Mouse (Mus musculus) neural tube, embryonic 10.5 days (tissue): ENCODE data around the gene Mylk.

ENCODE experiments used
- DNase-seq: peaks from one replicate; pipeline ENCODE4 v3.0.0-alpha.2; 2017; ENCODE audit warnings: low spot score; ENCODE audit errors: extremely low spot score

The Mylk gene

DNA sequence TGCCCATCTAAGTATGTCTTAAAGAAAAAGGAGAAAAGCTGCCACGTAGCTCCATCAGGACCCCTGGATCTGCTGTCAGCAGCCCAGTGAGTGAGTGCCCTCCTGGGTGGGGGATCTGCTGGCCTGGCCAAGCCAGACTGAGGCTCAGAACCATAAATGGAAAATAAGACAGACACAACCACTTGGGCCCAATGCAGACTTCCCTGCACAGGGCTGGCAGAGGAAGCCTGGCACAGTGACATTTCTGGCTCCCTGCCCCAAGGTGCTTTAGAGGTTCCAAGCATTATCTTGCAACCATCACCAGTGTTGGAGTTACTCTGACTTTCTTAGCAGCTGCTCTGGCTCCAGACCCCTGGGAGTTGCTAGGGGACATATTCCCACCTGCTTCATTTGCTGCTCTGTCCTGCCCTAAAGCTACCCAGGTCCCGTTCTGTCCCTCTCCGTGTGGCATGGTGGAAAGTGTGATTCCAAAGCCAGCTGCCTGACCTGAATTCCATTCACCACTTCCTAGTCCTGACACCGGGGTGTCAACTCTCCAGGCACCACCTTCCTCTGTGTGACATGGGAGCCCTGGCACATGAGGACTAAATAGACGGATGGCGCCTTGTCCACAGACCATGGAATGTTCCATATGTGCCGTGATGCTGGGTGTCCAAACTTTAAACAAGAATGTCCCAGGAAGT, 156.7 kb downstream of the Mylk start:
- DNase-seq: no peak

DNA sequence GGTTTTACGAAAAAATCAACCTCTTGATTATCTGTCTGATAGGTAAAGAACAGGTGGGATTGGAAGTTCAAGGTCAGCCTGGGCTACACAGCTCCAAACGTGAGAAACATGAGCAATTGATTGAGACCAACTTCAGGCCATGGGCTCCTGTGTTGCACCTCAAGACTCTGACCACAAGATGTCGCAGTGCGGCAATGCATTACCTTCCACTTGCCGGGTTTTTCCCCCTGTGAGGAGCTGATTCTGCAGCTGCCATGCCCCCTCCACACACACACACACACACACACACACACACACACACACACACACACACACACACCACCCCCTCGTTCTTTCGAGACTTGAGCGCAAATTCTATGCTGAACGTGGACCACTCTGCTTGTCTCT, 157.3 kb downstream of the Mylk start:
- DNase-seq: peak; percentile 73

DNA sequence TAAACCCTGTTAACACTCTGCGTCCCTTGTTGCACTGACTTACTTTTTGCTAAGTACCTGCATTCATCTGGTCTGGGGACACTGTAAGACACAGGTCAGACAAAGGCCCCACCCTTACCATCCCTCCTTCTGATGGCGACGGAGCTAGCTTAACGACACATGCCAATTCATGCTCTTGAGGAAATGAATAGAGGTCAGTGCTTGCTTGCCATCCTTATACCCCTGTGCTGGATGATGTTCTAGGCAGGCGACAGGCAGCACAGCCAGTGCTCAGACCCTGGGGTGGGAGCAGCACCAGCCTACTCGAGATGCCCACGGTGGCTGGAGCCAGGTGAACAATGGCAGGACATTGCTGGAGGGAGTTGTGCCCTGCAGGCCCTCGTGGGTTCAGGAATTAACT, 157.8 kb downstream of the Mylk start:
- DNase-seq: no peak

- no peak for DNase-seq
These were observed 159.9 kb downstream of the Mylk start for GRCm38 (mm10) chr16:34904876-34905275.

GRCm38 (mm10) chr16:34909437-34909836, 164.4 kb downstream of the Mylk start:
- peak; percentile 23 for DNase-seq

DNA sequence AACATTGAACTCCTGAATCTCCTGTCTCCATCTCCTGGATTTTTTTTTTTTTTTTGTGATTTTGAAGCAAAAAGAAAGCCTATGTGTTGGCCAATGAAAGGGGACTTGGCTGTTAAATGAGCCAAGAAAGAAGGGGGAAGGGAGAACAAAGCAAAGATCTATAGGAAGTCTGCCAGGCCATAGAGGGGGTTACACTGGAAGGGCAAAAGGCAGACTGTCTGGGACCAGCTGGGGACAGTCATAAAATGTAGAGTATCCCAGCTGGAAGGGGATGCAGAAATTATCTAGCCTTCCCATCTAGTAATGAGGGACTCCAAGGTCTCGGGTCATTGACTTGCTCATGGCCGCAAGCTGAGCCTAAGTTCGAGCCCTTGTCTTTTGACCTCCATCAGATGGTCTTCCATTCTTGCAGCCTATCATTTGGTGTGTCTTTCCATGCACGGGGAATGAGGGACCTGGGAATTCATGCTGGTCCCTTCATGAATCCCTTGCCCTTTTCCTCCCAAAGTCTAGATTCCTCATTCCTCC, 172.4 kb downstream of the Mylk start:
- no peak for DNase-seq

DNA sequence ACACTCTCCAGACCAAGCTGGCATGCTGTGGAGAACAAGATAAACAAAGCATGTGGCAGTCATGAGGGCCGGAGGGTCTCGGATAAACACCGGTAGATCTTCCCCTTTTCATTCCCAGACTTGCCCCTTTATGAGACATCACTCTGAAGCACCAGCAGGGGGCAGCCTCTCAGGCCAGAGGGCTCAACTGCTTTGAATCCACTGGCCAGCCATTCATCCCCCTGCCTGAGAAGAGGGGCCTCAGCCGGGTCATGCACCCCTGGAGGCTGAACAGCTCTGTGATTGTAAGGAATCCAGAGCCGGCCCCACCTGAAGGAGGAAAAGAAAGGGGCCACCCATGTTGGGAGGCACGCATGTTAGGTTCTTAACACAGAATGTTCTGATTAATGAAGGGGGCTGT, 175.2 kb downstream of the Mylk start:
- peak; percentile 65 for DNase-seq

DNA sequence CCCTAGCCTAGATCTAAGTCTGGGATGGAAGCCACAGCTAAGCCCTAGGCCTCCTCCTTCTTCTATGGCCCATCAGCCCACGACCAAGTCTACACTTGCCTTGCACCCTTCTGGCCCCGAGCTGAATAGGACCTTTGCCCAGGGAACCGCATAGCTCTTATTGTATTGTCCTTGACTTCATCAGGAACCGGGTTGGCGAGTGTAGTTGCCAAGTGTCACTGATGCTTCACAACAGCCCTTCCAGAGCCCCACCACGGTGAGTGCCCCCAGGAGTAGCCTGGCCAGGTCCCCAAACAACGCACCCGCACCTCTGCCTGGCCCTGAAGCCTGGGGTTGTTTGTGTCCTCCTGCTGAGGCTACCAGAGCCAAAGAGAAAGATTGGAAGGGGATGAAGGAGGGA, 175.9 kb downstream of the Mylk start:
- no peak for DNase-seq

DNA sequence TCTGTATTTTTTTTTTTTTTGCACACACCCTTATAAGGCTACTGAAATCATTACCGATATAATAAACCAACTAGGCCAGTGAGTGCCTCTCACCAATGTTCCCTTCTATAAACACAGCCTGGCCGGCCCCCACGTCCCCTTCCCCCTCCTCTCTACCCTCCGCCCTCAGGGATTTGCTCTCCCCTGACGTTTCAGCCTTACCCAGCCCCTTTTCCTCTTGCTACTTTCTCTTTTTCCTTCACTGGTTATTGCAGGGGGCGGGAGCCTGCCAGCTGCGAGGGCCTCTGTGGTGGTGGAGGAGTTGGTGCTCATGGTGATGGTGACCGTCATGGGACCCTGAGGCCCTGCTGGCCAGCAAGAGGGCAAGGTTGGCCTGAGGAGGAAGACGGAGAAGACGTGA, 176.3 kb downstream of the Mylk start:
- no peak for DNase-seq

- DNase-seq: no peak
These were observed 178.6 kb downstream of the Mylk start for GRCm38 (mm10) chr16:34923630-34924029.

DNA sequence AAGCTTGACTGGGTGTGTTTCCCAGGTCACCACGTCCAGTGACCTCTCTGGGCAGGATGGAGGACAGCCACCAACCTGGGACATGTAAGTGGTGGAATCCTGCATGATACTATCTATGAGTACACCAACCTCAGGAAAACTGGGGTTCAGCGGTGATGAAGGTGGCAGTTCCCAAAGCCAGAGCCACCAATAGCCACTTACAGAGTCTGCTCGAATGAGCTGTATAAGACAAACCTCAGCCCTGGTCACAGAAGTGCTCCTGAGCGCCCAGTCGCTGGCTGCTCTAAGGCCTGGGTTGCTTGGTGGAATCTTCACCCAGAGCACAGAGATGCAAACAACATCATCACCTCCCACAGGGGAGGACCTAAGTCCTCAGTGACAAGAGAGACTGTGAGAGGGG, 179.3 kb downstream of the Mylk start:
- no peak for DNase-seq

GRCm38 (mm10) chr16:34924937-34925618, 180.1 kb downstream of the Mylk start:
- no peak for DNase-seq

DNA sequence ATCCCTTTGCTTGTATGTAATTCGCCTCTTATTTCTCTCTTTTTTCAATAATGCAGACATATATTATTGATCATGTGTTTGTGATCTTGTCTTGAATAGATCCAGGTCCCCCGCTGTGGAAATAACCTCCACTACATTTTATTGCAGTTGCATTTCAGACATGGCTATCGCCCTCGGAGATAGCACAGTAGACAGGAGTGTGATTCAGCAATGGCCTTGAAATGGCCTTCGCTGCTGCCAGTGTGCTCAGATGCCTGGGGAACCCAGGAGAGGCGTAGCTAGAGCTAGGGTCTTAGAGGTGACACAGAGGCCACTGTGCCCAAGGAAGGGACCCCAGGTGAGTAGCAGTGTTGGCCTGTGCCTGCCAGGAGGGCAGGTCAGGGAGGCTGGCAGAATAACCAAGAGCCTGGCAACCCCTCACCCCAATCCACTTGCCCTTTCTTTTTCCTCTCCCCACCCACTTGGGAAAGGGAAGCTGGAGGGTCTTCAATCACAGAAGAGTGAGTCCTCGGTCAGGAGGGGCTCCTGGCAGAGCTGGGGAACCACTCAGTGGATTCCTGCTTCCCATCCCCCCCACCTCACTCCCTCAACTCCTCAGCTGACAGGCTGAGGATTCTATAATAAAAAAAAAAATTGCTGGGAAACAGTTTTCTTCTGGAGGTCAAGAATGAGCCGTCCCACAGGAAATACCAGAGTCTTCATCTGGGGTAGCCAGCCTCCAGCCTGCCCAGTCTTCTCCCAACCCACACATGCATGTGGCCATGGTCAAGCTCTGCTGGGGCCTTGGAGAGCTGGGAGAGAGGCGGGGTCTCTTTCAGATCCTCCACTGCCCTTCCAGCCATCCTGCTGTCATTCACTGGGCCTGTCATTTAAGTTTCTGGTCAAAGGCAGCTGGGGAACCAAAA, 181.8 kb downstream of the Mylk start:
- DNase-seq: no peak

DNA sequence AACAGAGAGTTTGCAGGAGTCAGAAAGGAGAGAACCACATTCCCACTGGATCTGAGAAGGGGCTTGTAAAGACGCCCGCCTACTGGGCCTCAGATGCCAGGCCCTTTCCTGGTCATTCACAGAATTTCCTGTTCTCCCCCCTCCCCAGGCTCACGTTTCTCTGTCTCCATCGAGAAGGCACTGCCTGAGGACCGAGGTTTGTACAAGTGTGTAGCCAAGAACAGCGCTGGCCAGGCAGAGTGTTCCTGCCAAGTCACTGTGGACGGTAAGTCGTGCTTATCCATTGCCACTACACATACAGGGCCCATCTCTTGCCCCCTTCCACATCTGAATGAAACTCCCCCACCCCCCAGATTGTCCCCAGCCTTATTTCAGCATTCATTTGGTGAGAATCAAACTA, 184.7 kb downstream of the Mylk start:
- no peak for DNase-seq

DNA sequence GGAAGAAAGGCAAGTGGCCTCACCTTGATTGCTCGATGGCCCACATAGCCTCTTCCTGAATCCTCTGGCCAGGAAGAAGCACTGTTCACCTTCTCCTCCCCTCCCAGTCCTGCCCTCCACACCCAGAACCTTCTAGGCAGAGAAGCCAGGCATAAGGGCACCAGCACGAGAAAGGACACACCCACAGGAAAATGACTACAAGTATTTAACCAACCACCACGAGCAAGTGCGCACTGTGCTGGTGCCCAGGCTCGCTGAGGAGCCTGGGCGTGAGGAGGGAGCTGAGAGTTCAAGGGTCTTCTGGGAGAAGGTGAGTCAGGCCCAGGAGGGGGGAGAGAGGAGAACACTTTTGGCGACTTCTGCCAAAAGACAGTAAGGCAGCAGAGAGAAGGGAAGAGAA, 185.1 kb downstream of the Mylk start:
- DNase-seq: no peak

GRCm38 (mm10) chr16:34931306-34931705, 186.3 kb downstream of the Mylk start:
- no peak for DNase-seq

DNA sequence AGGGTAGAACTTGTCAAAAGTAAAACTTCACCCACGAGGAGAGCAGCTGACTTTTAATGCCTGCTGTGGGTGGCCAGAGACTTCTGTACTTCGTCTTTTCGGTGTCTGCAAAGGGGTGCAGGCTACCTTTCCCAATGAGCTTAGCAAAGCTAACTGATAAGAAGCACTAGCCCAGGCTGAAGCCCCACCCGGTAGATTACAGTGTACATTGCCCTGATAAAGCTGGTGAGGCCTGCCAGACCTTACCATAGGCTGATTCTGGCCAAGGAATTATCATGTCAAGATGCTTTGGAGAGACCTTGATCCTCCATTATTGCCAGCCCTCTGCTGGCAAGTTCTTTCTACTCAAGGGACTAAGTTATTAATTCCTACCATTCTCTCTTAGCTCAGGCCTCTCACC, 188.2 kb downstream of the Mylk start:
- no peak for DNase-seq

DNA sequence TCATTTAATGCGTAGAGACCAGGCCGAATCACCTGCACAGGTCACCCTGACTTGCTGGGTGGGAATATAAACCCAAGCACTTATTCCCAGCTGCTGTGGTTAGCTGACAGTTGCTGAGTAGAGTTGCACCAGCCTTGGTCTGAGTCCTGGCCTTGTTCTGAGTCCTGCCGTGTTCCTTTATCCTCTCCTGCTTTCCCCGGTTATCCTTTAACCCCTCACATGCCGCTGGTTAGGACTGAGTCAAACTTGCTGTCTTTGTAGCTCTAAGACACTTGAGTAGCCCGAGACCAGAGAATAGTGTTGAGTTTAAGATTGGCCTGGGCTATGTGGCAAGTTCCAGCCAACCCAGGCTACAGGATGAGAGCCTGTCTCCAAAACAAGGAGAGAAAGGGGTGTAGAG, 189.5 kb downstream of the Mylk start:
- DNase-seq: no peak

DNA sequence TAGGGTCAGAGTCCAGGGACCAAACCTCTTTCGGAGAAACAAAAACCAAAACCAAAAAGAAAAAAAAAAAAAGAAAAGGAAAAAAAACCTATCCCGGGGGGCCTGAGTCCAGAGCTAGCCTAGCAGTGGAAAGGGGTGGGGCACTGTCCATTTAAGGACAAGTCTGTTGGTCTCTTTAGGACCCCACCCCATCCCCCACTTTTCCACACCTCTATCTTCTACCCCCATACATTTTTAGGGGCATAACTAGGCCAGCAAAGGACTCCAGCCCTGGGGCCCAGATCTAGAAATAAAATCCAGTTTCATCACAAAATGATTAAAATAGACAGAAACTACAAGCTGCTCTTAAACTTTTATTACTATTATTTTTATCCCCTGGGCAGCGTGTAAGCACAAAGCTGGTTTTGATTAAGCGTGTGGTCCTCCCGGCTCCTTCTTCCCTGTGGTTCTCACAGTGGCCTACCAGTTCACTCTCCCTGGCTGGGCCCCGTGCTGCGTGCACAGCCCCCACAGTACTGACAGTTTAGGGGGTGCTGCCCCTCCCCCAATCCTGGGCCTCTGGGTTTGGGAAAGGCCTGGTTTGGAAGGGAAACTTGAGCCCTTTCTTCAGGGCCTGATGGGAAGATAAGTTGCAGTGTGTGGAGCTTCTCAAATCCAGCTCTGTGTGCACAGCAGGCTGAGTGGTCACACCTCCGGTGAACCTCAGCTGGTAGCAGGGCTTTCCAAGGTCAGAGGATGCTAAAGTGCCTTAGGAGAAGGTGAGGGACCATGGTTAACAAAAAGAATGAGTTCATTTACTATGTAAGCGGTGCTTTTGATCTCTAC, 190.7 kb downstream of the Mylk start:
- DNase-seq: peak; percentile 47

DNA sequence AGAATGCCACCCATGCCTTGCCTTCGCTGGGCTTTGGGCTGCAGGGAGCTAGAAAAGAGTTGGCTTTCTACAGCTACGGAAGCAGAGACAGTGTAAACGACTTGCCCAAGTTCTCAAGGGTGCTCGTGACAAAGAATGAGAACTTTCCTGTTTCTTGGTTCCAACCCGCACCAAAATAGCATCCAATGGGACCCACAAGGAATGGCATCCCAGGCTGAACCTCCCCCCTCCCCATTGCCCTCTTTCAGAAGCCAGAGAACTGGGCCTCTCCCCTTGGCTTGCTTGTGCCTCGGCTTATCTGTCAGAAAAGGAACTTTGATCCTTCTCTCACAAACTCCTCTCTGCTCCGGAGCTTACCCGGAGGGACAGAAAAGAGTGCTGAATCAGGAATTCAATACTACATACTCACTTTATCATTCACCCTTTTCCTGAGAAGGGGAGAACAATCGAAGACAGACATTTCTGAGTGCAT, 191.4 kb downstream of the Mylk start:
- DNase-seq: no peak

DNA sequence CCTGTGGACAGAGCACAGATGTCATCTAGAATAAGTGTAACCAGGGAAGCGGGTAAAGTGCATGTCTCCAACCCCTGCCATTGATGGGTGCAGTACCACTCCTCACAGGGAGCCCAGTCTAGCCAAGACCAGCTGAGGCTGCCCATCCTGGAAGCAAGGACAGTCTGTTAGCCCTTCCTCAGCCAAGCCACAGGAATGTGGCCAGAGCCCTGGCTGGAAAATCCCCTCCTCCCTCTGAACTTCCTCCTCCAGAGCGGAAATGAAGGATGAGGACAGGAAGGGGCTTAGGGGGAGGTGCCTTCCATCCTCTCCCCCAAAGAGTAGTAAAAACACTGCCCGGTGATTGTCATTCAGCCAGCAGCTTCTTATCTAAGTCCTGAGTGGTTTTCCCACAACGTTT, 192.6 kb downstream of the Mylk start:
- DNase-seq: no peak
